Mouse (Mus musculus) bone marrow macrophage, adult 2 months (primary cell): Measurements from ENCODE around the gene Rhebl1. TPM values are rescaled to one million over a fixed set of nuclear protein-coding genes. Genes with fewer than 3 reads are reported as not detected.

Experiments used
- H3K27ac ChIP-seq: 2 replicates; pipeline ENCODE4 v1.5.1; 2012; ENCODE audit warnings: low read depth, low read length; ENCODE audit not compliant: insufficient read depth
- H3K4me1 ChIP-seq: 2 replicates; pipeline ENCODE4 v1.6.1; 2012; ENCODE audit warnings: low read length; ENCODE audit not compliant: control insufficient read depth, insufficient read depth
- H3K4me3 ChIP-seq: 2 replicates; pipeline ENCODE4 v1.5.1; 2012; ENCODE audit warnings: mild to moderate bottlenecking, low read length, moderate library complexity; ENCODE audit not compliant: insufficient read depth
- CTCF ChIP-seq: IDR thresholded peaks from 2 replicates; pipeline ENCODE4 v1.5.1; 2012; ENCODE audit warnings: low read depth, mild to moderate bottlenecking, low read length, moderate library complexity
- POLR2A ChIP-seq: IDR thresholded peaks from 2 replicates; pipeline ENCODE4 v1.6.1; 2012; ENCODE audit warnings: mild to moderate bottlenecking, low read depth, low read length, borderline replicate concordance
- polyA plus RNA-seq: library from polyadenylated mRNA; stranded (reverse); fragments of >200 nt; gene quantifications from 2 replicates; pipeline ENCODE4 v1.2.4, GENCODE M21; 2012; ENCODE audit not compliant: missing spikeins, insufficient read depth, insufficient read length

Rhebl1 gene
- polyA plus RNA-seq, 1 experiment = 11.8 TPM

GRCm38 (mm10) chr15:98843595-98844223 is 50.6 kb downstream of the Rhebl1 start:
- TF ChIP-seq CTCF (no peak), POLR2A (no peak)
- Histone ChIP-seq H3K4me1 (no peaks in the 10 kb centered on the region), H3K4me3 (no peak overlapping the region), H3K27ac (no peak overlapping the region)

- no peak overlapping the region for H3K27ac ChIP-seq
- H3K4me3 ChIP-seq = no peak overlapping the region
- TF ChIP-seq POLR2A (no peak), CTCF (no peak)
- no peaks in the 10 kb centered on the region for H3K4me1 ChIP-seq
Measured at GRCm38 (mm10) chr15:98839671-98840585, 54.4 kb downstream of the Rhebl1 start.

- no peak overlapping the region for H3K4me3 ChIP-seq
- no peak overlapping the region for H3K27ac ChIP-seq
- TF ChIP-seq CTCF (no peak), POLR2A (no peak)
- H3K4me1 ChIP-seq = no peaks in the 10 kb centered on the region
Measured at GRCm38 (mm10) chr15:98839161-98839560, 55.2 kb downstream of the Rhebl1 start.

GRCm38 (mm10) chr15:98837743-98838103 is 56.6 kb downstream of the Rhebl1 start:
- Histone ChIP-seq H3K4me1 (no peaks in the 10 kb centered on the region; the same call in 1 of the 2 replicates), H3K27ac (no peak overlapping the region), H3K4me3 (no peak overlapping the region)
- TF ChIP-seq CTCF (no peak), POLR2A (no peak)

- H3K27ac ChIP-seq = no peak overlapping the region
- no peak overlapping the region for H3K4me3 ChIP-seq
- peaks cover 4% of the 10 kb centered on the region; the same call in 1 of the 2 replicates for H3K4me1 ChIP-seq
- TF ChIP-seq CTCF (no peak), POLR2A (no peak)
Measured at GRCm38 (mm10) chr15:98837006-98837742, 57.2 kb downstream of the Rhebl1 start.

GRCm38 (mm10) chr15:98835291-98835690 is 59.0 kb downstream of the Rhebl1 start:
- peaks cover 6% of the 10 kb centered on the region; the same call in 1 of the 2 replicates for H3K4me1 ChIP-seq
- TF ChIP-seq POLR2A (no peak), CTCF (no peak)
- H3K27ac ChIP-seq = no peak overlapping the region
- H3K4me3 ChIP-seq = no peak overlapping the region

GRCm38 (mm10) chr15:98834059-98834458 is 60.3 kb downstream of the Rhebl1 start:
- no peak overlapping the region for H3K27ac ChIP-seq
- no peak for TF ChIP-seq POLR2A
- no peak for TF ChIP-seq CTCF
- H3K4me3 ChIP-seq = no peak overlapping the region
- H3K4me1 ChIP-seq = peaks cover 14% of the 10 kb centered on the region; the same call in 1 of the 2 replicates

- TF ChIP-seq POLR2A (no peak), CTCF (no peak)
- H3K4me3 ChIP-seq = no peak overlapping the region
- H3K4me1 ChIP-seq = peaks cover 15% of the 10 kb centered on the region; the same call in 1 of the 2 replicates
- no peak overlapping the region for H3K27ac ChIP-seq
Measured at GRCm38 (mm10) chr15:98833281-98833680, 61.1 kb downstream of the Rhebl1 start.

GRCm38 (mm10) chr15:98832161-98833058 is 61.9 kb downstream of the Rhebl1 start:
- peaks cover 15% of the 10 kb centered on the region; the same call in 1 of the 2 replicates for H3K4me1 ChIP-seq
- peak overlapping the region; percentile 77 for H3K27ac ChIP-seq
- TF ChIP-seq POLR2A = no peak
- TF ChIP-seq CTCF = no peak
- H3K4me3 ChIP-seq = peak overlapping the region; percentile 30
